Mouse (Mus musculus): ENCODE data around the gene Gk.

Gene Gk

GRCm38 (mm10) chrX:85776544-85777087, at the start of gene Gk:
Gk (minus strand) TSS chrX:85776819.
- peak; percentile 47 for DNase-seq (ENCODE audit: extremely low spot score, low read depth, low spot score)

GRCm38 (mm10) chrX:85804706-85805376, 28.2 kb upstream of the Gk start:
- DNase-seq (ENCODE audit: extremely low spot score, low read depth, low spot score), result no peak

- DNase-seq (ENCODE audit: extremely low spot score, low read depth, low spot score), result no peak
Observed at GRCm38 (mm10) chrX:85803006-85803405, 26.4 kb upstream of the Gk start.

- no peak for DNase-seq (ENCODE audit: extremely low spot score, low read depth, low spot score)
Observed at GRCm38 (mm10) chrX:85797449-85797848, 20.8 kb upstream of the Gk start.

- no peak for DNase-seq (ENCODE audit: extremely low spot score, low read depth, low spot score)
Observed at GRCm38 (mm10) chrX:85778346-85778745, 1.7 kb upstream of the Gk start.

- DNase-seq (ENCODE audit: extremely low spot score, low read depth, low spot score), result peak; percentile 2
Observed at GRCm38 (mm10) chrX:85777141-85777540, 522 bp upstream of the Gk start.

GRCm38 (mm10) chrX:85775879-85776543, 608 bp downstream of the Gk start:
- no peak for DNase-seq (ENCODE audit: extremely low spot score, low read depth, low spot score)

- no peak for DNase-seq (ENCODE audit: extremely low spot score, low read depth, low spot score)
Observed at GRCm38 (mm10) chrX:85771303-85771702, 5.3 kb downstream of the Gk start.

- no peak for DNase-seq (ENCODE audit: extremely low spot score, low read depth, low spot score)
Observed at GRCm38 (mm10) chrX:85770747-85771146, 5.9 kb downstream of the Gk start.

GRCm38 (mm10) chrX:85768578-85768977, 8.0 kb downstream of the Gk start:
- DNase-seq (ENCODE audit: extremely low spot score, low read depth, low spot score), result no peak

GRCm38 (mm10) chrX:85756005-85756404, 20.6 kb downstream of the Gk start:
- no peak for DNase-seq (ENCODE audit: extremely low spot score, low read depth, low spot score)

GRCm38 (mm10) chrX:85743837-85744236, 32.8 kb downstream of the Gk start:
- no peak for DNase-seq (ENCODE audit: extremely low spot score, low read depth, low spot score)

- no peak for DNase-seq (ENCODE audit: extremely low spot score, low read depth, low spot score)
Observed at GRCm38 (mm10) chrX:85733228-85733627, 43.4 kb downstream of the Gk start.

GRCm38 (mm10) chrX:85731133-85731938, 45.3 kb downstream of the Gk start:
- no peak for DNase-seq (ENCODE audit: extremely low spot score, low read depth, low spot score)

GRCm38 (mm10) chrX:85721226-85721625, 55.4 kb downstream of the Gk start:
- no peak for DNase-seq (ENCODE audit: extremely low spot score, low read depth, low spot score)

- no peak for DNase-seq (ENCODE audit: extremely low spot score, low read depth, low spot score)
Observed at GRCm38 (mm10) chrX:85710399-85710798, 66.2 kb downstream of the Gk start.

GRCm38 (mm10) chrX:85705715-85706114, 70.9 kb downstream of the Gk start:
- DNase-seq (ENCODE audit: extremely low spot score, low read depth, low spot score), result no peak

- no peak for DNase-seq (ENCODE audit: extremely low spot score, low read depth, low spot score)
Observed at GRCm38 (mm10) chrX:85683723-85684122, 92.9 kb downstream of the Gk start.

- DNase-seq (ENCODE audit: extremely low spot score, low read depth, low spot score), result no peak
Observed at GRCm38 (mm10) chrX:85682125-85682524, 94.5 kb downstream of the Gk start.

- peak; percentile 16 for DNase-seq (ENCODE audit: extremely low spot score, low read depth, low spot score)
Observed at GRCm38 (mm10) chrX:85676808-85677207, 99.8 kb downstream of the Gk start.

Data from hindlimb bud, embryonic 11.5 days (tissue).